Comparison of ENCODE assay signal across 11 mouse cellular contexts in genomic region chr19:55542461-55542860, GRCm38 (mm10).
DNase-seq lines count a peak whose midpoint lies in the region; ATAC-seq and TF ChIP-seq lines count a peak whose summit lies in the region.
"Had no signal": no experiment of that assay in that cellular context is flagged by ENCODE, and none has a peak within 500 bp of the region (broad histone marks: within the 10 kb centered on the region; RNA-seq: fewer than 3 reads in every experiment).

No protein-coding gene starts in this region.

- no peak overlapping the region for H3K9ac ChIP-seq in heart, embryonic 11.5 days (ENCODE audit: low read depth, low read length)
- H3K9ac ChIP-seq in intestine, postnatal 0 days (ENCODE audit: low read depth, low read length) = no peak overlapping the region
- H3K9ac ChIP-seq: embryonic facial prominence, embryonic 12.5 days had no signal

- no peak for ATAC-seq in heart, embryonic 11.5 days (replicated peaks; ENCODE audit: insufficient number of reproducible peaks, low FRiP score, low TSS enrichment)
- ATAC-seq in intestine, postnatal 0 days = 0 out of 2 replicates have a peak, but pooled peaks have one; percentile 13

- TF ChIP-seq CTCF in intestine, postnatal 0 days (IDR thresholded peaks at IDR 0.05; ENCODE audit: low read depth) = no peak

- no peak overlapping the region for H3K4me2 ChIP-seq in heart, embryonic 11.5 days
- H3K4me2 ChIP-seq in intestine, postnatal 0 days (replicated peaks; ENCODE audit: low read depth) = no peak overlapping the region
- H3K4me2 ChIP-seq: embryonic facial prominence, embryonic 12.5 days had no signal

- no peaks in the 10 kb centered on the region for H3K27me3 ChIP-seq in heart, embryonic 11.5 days (ENCODE audit: control insufficient read depth, insufficient read depth, low read length)
- no peaks in the 10 kb centered on the region for H3K27me3 ChIP-seq in intestine, postnatal 0 days (replicated peaks; ENCODE audit: control insufficient read depth, insufficient read depth, low read length)
- H3K27me3 ChIP-seq: embryonic facial prominence, embryonic 12.5 days had no signal

- peak; percentile 31 for DNase-seq in heart, adult 8-10 months (ENCODE audit: low spot score)
- peak; percentile 84 for DNase-seq in 416B (ENCODE audit: low read depth)
- DNase-seq in ZHBTc4 (ENCODE audit: low read depth, low spot score) = peak; percentile 29
- no peak for DNase-seq in cerebellum, postnatal 25 days
- no peak for DNase-seq in cerebellum, adult 18-20 months
- DNase-seq in T-cell, adult 2 months (ENCODE audit: low spot score) = no peak
- DNase-seq: kidney, postnatal 10 days; left cerebral cortex, postnatal 4 days had no signal

- 60% methylated on average over 6 of the region's 6 CpGs for WGBS in heart, embryonic 11.5 days (ENCODE audit: insufficient replicate concordance)
- WGBS in intestine, postnatal 0 days = 42% methylated on average over 6 of the region's 6 CpGs

- H3K4me3 ChIP-seq in heart, embryonic 11.5 days (ENCODE audit: low read depth, low read length) = no peak overlapping the region
- no peak overlapping the region for H3K4me3 ChIP-seq in intestine, postnatal 0 days (ENCODE audit: low read depth, low read length)
- H3K4me3 ChIP-seq: embryonic facial prominence, embryonic 12.5 days had no signal

- H3K9me3 ChIP-seq in heart, embryonic 11.5 days (replicated peaks; ENCODE audit: control insufficient read depth, low read length) = no peaks in the 10 kb centered on the region
- H3K9me3 ChIP-seq in intestine, postnatal 0 days (ENCODE audit: control insufficient read depth) = no peaks in the 10 kb centered on the region
- H3K9me3 ChIP-seq: embryonic facial prominence, embryonic 12.5 days had no signal

- no peak overlapping the region for H3K27ac ChIP-seq in heart, embryonic 11.5 days (ENCODE audit: low read depth, low read length)
- H3K27ac ChIP-seq in intestine, postnatal 0 days (ENCODE audit: low read depth, low read length) = no peak overlapping the region
- H3K27ac ChIP-seq: embryonic facial prominence, embryonic 12.5 days had no signal

- H3K4me1 ChIP-seq in heart, embryonic 11.5 days (ENCODE audit: control insufficient read depth, insufficient read depth, low read length) = peaks cover 13% of the 10 kb centered on the region; the same call in 1 of the 2 replicates
- H3K4me1 ChIP-seq in intestine, postnatal 0 days (replicated peaks; ENCODE audit: control insufficient read depth, insufficient read depth, low read length) = no peaks in the 10 kb centered on the region

- no peaks in the 10 kb centered on the region for H3K36me3 ChIP-seq in heart, embryonic 11.5 days (ENCODE audit: control insufficient read depth, insufficient read depth, low read length)
- H3K36me3 ChIP-seq in intestine, postnatal 0 days (ENCODE audit: control insufficient read depth, insufficient read depth) = no peaks in the 10 kb centered on the region
- H3K36me3 ChIP-seq: embryonic facial prominence, embryonic 12.5 days had no signal

Comparison
In these comparisons a context has a peak if more than half of its experiments do, and no peak if none do; other contexts are left out.
1. DNase-seq: peak in heart, adult 8-10 months (single experiment), 416B (single experiment) and ZHBTc4 (single experiment); none in cerebellum, postnatal 25 days (0 of 2), cerebellum, adult 18-20 months (0 of 2) and T-cell, adult 2 months (single experiment).